Mouse (Mus musculus) neural tube, embryonic 10.5 days (tissue): ENCODE results near the gene Evx1.
A peak's percentile ranks its signal among the peaks of the same experiment; 100 is the strongest.

Source experiments
- DNase-seq: peaks from one replicate; pipeline ENCODE4 v3.0.0-alpha.2; 2017; ENCODE audit warnings: low spot score; ENCODE audit errors: extremely low spot score

The Evx1 gene

GRCm38 (mm10) chr6:52313391-52314303 is at the start of gene Evx1:
Gene Evx1 (plus strand): TSS chr6:52313498.
- DNase-seq, result peak; percentile 72

DNA sequence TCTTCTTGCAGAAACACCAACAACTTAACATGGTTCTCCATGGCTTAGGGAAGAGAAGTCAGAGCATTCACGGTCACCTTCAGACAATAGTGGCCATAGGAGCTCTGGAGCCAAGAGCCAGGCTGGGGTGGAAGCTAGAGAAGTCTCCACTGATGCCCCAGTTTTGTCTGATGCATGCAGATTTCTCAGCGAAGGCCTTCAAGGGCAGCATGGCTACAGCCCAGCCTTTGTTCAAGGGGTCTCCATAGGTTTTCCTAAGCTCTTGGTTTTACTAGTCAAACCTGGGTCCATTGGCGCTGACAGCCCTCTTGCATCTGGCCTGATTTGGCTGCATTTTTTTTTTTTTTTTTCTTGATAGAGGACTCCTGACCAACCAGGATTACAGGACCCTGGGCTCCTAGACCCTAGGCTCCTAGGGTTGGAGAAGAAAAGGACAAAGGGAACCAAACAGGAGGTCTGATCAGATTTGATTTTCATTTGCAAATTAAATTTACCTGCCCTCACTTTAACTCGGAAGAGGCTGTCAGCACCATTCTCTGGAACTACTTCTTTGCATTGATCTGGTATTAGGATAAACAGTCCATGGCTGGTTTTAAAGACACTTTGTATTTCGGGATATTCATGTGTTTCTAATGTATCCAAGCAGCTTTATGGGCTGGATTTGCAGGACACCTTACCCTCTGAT is 49.0 kb upstream of the Evx1 start:
- peak; percentile 60 for DNase-seq

DNA sequence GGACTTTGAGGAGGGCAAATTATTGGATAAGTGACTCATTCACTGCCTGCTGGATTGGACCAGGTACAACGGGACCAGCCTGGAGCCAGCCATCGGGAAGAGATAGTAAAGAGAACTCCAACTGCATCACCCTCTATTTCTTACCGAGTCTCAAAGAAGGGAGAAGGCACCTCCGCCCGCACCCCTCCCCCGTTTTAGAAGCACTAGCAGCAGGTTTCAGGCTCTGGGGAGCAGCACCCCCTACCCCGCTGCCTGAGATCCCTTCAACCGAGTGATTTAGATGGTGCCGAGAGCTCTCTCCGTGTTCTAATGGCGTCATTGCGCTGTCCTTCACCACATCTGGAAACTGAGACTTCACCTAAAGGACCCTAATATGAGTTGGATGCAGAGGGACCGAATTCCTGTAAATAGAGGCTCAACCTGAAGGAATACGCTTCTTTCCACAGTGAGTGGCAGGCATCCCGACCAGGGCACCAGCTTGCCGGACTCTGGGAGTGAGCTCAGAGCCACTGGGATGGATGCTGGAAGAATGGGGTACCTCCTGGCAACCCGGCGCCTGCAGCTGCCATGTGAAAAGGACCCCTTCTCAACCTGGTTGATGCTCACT is 47.9 kb upstream of the Evx1 start:
- peak; percentile 64 for DNase-seq

DNA sequence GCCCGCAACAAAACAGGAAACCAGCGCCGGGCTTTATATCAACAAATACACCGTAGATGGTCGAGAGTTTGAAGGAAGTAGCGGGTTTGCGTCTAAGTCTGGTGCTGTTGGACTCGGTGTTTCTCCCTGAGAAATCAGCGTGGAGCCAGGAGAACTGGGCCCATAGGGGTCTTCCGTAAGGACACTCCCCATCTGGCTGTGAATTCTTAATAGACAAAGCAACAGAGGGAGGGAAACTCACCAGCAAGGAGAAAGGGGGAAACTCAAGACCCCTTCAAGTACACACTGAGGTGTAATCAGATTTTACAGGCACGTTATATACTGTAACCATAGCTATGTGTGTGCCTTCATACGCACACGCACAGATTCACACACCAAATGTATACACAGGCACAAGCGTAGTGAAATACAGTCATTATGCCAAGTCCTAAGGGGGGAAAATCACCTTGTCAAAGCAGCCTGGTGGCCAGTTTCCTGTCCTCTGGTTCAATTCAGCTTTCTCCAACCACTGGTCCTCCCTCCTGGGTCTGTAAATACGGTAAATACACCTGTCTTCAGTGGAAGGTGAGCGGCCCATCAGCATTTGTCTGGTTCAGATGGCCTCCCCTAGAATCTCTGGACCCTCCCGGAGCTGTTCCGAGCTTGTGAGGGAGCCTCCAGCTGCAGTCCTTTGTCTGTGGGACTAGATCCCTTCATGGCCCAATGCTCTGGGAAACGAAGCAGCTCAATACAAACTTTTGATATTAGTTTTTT is 47.2 kb upstream of the Evx1 start:
- peak; percentile 74 for DNase-seq

DNA sequence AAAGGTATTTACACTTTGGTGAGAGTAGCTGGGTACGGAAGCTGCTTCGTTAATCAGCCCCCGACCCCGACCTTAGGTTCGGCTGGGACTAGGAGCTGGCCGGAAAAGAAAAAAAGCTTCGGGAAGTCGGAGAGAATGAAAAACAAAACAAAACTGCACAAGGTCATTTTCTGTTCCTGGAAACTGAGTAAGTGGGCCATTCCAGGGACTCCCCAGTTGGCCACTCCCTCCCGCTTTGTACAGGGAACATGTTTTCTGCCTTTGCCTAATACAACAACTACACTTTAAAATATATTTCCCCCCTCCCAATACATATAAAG is 46.7 kb upstream of the Evx1 start:
- DNase-seq, result no peak

DNA sequence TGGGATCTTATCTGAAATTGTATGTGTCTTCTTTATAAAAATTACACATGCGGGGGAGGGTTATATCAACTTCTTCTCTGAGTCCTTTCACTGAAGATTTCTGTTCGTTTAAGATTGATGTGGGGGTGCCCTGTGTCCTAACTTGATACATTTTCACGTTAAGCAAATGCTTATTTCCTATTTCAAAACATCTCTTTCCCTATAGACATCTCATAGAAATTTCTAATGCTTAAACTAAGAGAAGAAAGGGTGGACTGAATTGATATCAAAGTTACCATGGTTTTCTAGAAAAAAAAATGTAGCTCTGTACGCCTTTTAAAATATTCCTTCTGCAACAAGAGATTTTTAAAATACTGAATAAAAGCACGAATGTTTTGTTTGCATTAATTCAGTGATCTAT is 46.1 kb upstream of the Evx1 start:
- DNase-seq, result no peak

DNA sequence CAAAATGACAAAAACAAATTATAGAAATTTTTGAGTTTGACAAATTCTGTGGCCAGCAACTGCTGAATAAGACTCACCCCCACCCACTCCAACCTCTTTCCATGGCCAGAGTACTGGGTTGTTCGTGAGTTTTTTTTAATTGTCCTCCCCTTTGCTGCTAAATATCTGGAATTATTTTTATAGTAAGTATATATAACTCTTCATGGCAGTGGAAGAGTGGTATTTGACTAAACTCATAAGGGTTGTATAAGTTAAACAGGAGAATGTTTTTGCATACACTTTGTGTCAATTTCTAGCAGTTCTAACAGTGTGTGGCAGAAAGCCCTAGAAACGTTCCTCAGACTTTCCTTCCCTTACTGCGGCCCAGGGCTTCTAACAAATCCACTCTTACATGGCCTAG is 45.6 kb upstream of the Evx1 start:
- DNase-seq, result no peak

DNA sequence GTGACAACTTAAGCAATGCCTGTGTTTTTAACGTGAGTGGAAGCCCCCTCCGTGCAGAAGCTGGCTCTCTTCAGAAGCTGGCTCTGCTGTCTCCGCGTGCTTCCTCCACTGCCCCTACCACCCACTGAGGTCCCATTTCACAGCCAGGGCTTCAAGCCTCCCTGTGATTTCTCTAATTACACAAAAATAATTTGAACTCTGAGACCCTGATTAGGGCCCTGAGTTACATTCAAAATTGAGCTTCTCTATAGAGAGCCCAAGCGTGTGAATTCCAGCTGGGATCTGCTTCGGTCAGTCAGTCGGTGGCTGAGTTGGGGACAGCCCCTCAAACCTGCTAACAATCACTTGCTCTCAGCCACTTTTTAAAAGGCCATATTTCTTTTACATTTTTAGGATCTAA is 45.0 kb upstream of the Evx1 start:
- DNase-seq, result no peak

GRCm38 (mm10) chr6:52268756-52269155 is 44.5 kb upstream of the Evx1 start:
- no peak for DNase-seq

- DNase-seq, result peak; percentile 74
Observed at GRCm38 (mm10) chr6:52270494-52271480, 42.5 kb upstream of the Evx1 start.

GRCm38 (mm10) chr6:52272766-52273655 is 40.3 kb upstream of the Evx1 start:
- DNase-seq, result peak; percentile 52

- DNase-seq, result peak; percentile 62
Observed at GRCm38 (mm10) chr6:52273656-52274280, 39.5 kb upstream of the Evx1 start.

DNA sequence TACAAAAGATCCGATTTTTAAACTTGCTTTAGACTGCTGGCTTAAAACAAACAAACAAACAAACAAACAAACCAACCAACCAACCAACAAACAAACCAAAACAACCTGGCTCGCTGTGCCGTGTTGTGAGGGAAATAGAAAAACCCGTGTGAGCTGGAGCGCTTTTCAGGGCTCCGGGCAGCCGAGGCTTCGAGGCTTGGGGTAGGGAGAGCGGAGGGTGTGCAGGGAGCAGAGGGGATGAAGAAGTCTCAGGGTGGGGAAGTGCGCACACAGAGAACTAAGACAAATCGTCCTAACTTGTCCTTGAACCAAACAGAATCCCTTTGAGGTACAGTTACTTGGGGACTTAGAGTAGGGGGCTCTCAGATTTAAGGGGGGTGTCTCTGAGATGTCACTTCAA is 38.7 kb upstream of the Evx1 start:
- DNase-seq, result no peak

- no peak for DNase-seq
Observed at GRCm38 (mm10) chr6:52275563-52276280, 37.6 kb upstream of the Evx1 start.

GRCm38 (mm10) chr6:52276382-52276781 is 36.9 kb upstream of the Evx1 start:
- DNase-seq, result no peak

DNA sequence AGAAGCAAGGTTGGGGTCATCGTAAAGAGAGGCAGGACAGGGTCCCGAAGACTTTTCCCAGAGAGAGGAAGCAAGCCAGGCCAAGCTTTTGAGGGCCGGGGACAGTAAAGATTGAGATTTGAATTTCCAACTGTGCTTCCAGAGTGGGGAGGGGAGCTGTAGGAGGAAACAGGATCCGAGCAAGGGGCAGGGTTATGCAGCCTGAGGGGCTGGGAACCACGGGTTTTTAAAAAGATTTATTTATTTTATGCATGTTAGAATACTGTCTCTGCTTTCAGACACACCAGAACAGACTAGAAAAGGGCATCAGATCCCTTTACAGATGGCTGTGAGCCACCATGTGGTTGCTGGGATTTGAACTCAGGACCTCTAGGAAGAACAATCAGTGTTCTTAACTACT is 36.4 kb upstream of the Evx1 start:
- no peak for DNase-seq

GRCm38 (mm10) chr6:52281084-52281483 is 32.2 kb upstream of the Evx1 start:
- DNase-seq, result no peak

- no peak for DNase-seq
Observed at GRCm38 (mm10) chr6:52283896-52284295, 29.4 kb upstream of the Evx1 start.
